Mouse (Mus musculus) kidney, adult 11 months (tissue): ENCODE measurements around the gene A2m.

Source experiments
- DNase-seq: peaks from one replicate; pipeline ENCODE4 v3.0.0; 2022

The A2m gene

GRCm38 (mm10) chr6:121635076-121635475 lies at the start of gene A2m:
TSS of gene A2m (plus strand) at chr6:121635376.
- no peak for DNase-seq

GRCm38 (mm10) chr6:121590131-121590530 lies 45.0 kb upstream of the A2m start:
- DNase-seq: no peak

GRCm38 (mm10) chr6:121600927-121601326 lies 34.2 kb upstream of the A2m start:
- DNase-seq: no peak

DNA sequence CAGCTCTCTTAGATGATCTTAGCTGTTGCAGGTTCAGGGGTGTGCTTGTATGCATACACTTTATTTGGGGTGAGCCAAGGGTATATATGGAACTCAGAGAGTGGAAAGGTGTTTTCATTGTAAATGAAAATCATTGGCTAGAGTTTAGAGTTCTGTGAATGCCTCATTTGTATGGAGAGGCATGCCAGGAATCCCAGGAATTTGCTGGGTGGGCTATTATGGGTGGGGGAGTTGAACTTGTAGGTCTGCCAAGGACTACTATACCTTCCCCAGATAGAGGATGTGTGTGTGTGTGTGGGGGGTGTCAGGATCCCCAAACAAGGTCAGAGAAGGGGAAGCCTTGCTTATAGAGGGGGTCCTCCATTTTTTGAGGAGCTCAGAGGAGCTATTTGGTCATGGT lies 27.3 kb upstream of the A2m start:
- DNase-seq: no peak

GRCm38 (mm10) chr6:121611796-121612195 lies 23.4 kb upstream of the A2m start:
- no peak for DNase-seq

- no peak for DNase-seq
Measured at GRCm38 (mm10) chr6:121617476-121617875, 17.7 kb upstream of the A2m start.

GRCm38 (mm10) chr6:121622525-121622924 lies 12.7 kb upstream of the A2m start:
- no peak for DNase-seq

GRCm38 (mm10) chr6:121634520-121634919 lies 656 bp upstream of the A2m start:
- DNase-seq: no peak

DNA sequence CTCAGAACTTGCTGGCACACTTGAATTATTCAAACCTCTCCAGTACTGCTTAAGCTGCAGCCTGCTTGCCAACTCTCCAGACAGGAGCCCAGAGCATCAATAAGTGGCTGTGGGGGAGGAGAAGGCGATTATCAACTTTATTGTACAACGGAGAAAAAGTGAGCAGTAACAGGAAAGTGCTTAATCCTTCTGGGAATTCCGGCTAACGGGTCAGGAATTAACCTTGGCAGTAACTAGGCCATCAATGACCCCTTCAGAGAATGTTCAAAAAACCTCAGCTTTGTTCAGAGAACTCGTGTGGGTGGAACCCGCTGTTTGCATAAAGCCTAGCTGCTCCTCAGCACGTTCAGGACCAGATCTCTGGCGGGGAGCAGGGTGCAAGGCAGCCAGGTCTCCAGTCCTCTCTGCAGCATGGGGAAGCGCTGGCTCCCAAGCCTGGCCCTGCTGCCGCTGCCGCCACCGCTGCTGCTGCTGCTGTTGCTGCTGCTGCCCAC lies 749 bp downstream of the A2m start:
- peak; percentile 9 for DNase-seq

DNA sequence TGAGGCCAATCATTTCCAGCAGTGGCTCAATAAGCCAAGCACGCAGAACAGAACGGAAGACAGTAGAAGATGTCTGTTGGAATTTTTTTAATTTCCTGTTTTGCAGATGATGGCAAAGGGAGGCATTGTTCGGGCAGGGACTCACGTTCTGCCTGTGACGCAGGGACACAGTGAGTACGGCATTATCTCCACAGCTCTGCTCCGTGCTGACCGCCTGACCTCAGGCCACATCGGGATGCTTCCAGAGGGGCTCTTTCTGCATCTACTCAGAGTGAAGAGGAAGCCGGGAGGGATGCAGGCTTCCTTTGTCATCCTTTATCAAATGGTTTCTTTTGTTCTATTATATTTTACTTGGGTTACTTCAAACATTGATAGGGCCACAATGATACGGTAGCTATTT lies 13.3 kb downstream of the A2m start:
- DNase-seq: no peak
